Mouse (Mus musculus) midbrain, embryonic 13.5 days (tissue): ENCODE data around the gene Tspyl3. TPM values are rescaled to one million over a fixed set of nuclear protein-coding genes. Genes with fewer than 3 reads are reported as not detected.

Experiments used
- ATAC-seq: fragments of 200-750 bp; cut with Nextera tagmentation; 2 replicates; pipeline ENCODE4 v1.8.0; 2017; ENCODE audit warnings: mild to moderate bottlenecking, moderate TSS enrichment, moderate library complexity
- H3K27ac ChIP-seq: fragments of 300-500 bp; sonication (generic); 2 replicates; pipeline ENCODE4 v1.5.1; 2015; ENCODE audit warnings: inconsistent platforms, mild to moderate bottlenecking, moderate library complexity
- H3K27me3 ChIP-seq: fragments of 300-500 bp; sonication (generic); 2 replicates; pipeline ENCODE4 v1.6.1; 2015; ENCODE audit warnings: mild to moderate bottlenecking, inconsistent platforms
- H3K36me3 ChIP-seq: fragments of 300-500 bp; sonication (generic); 2 replicates; pipeline ENCODE4 v1.6.1; 2015; ENCODE audit warnings: mild to moderate bottlenecking, inconsistent platforms
- H3K4me1 ChIP-seq: fragments of 300-500 bp; sonication (generic); replicated peaks from 2 replicates; pipeline ENCODE4 v1.6.1; 2015; ENCODE audit warnings: inconsistent platforms
- H3K4me2 ChIP-seq: fragments of 300-500 bp; sonication (generic); replicated peaks from 2 replicates; pipeline ENCODE4 v1.6.1; 2015; ENCODE audit warnings: moderate library complexity, mild to moderate bottlenecking, inconsistent platforms
- H3K4me3 ChIP-seq: fragments of 300-500 bp; sonication (generic); replicated peaks from 2 replicates; pipeline ENCODE4 v1.5.1; 2015; ENCODE audit warnings: mild to moderate bottlenecking, inconsistent platforms
- H3K9ac ChIP-seq: fragments of 300-500 bp; sonication (generic); replicated peaks from 2 replicates; pipeline ENCODE4 v1.6.1; 2015; ENCODE audit warnings: mild to moderate bottlenecking, inconsistent platforms
- H3K9me3 ChIP-seq: fragments of 300-500 bp; sonication (generic); 2 replicates; pipeline ENCODE4 v1.6.1; 2016; ENCODE audit warnings: mild to moderate bottlenecking, inconsistent platforms
- WGBS: fragments of 180-500 bp; shearing (Covaris S2); methylation state at CpG from one replicate; pipeline ENCODE4 v1.1.7; 2015; 5-methylcytosine and 5-hydroxymethylcytosine counted together
- polyA plus RNA-seq: library from polyadenylated mRNA; unstranded; fragments of >200 nt; fragmentation: Nextera tagmentation; extraction: Ambion mirVana; gene quantifications from 2 replicates; pipeline ENCODE4 v1.2.1, GENCODE M21; 2015

Tspyl3 gene
- polyA plus RNA-seq, 1 experiment from 2014 or later, result 23.5 TPM

DNA sequence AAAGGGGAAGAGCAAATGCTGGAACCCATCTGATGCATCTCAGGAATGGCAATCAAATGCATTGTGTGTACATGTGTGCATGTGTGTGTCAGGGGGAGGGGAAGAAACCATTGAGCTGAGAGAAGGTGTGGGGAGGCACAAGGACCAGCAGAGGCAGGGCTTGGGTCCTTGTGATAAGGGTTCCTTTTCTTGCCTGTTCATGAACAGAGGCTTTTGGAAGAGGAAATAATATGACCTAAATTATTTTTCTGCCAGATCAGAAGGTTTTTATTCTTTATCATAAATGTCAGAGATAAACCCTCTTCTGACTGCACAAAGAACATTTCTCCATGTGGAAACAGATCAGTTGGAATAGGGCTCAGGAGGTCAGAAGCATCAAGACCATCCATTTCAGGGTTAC is 3.1 kb downstream of the Tspyl3 start:
- Histone ChIP-seq H3K4me2 (no peak overlapping the region), H3K27me3 (no peaks in the 10 kb centered on the region), H3K36me3 (0 out of 2 replicates have a peak, but pooled peaks cover 13% of the 10 kb centered on the region), H3K9me3 (no peaks in the 10 kb centered on the region), H3K9ac (no peak overlapping the region), H3K4me1 (peaks cover 17% of the 10 kb centered on the region), H3K4me3 (no peak overlapping the region), H3K27ac (no peak overlapping the region)
- ATAC-seq, result no peak

DNA sequence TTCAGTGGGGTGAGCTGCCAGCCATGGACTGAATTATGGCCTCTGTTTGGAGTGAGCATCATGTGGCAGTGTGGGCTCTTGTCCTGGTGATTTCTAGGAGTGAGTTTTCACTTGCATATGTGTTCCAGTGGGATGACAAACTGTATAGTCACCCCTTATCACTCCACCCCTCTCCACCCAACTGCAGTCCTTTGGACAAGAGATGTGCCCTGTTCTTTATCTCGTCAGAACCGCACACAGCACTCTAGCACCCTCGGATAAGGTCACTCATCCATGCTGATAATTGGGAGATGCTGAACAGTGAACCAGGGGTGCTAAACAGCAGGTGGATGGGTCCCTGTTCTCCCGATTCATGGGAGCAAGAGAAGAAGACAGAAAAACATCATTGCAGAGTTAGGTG is 3.6 kb downstream of the Tspyl3 start:
- ATAC-seq, result no peak
- H3K27ac ChIP-seq, result no peak overlapping the region
- 0 out of 2 replicates have a peak, but pooled peaks cover 13% of the 10 kb centered on the region for H3K36me3 ChIP-seq
- WGBS, result 88% methylated on average over 4 of the region's 4 CpGs
- no peaks in the 10 kb centered on the region for H3K27me3 ChIP-seq
- H3K9ac ChIP-seq, result no peak overlapping the region
- no peaks in the 10 kb centered on the region for H3K9me3 ChIP-seq
- H3K4me1 ChIP-seq, result peaks cover 17% of the 10 kb centered on the region
- no peak overlapping the region for H3K4me3 ChIP-seq
- H3K4me2 ChIP-seq, result no peak overlapping the region

DNA sequence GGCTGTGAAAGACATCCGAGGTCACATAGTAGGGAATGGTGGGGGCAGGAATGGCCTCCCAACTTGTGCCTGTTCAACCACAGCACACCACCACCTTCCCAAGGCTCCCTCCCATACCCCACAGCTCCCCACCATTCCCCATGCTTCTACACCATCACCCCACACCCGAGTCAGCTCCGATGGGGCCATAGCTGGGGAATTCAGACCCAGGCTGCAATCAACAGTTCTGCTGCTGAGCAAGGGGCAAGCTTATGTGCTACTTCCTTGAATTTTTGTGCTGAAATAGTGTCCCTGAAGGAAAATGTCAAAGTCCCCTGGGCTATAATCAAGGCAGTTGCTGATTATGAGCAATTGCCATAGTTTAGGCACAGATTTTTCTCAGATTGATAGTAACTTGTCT is 6.7 kb downstream of the Tspyl3 start:
- WGBS, result 84% methylated on average over 3 of the region's 3 CpGs
- H3K36me3 ChIP-seq, result 0 out of 2 replicates have a peak, but pooled peaks cover 13% of the 10 kb centered on the region

DNA sequence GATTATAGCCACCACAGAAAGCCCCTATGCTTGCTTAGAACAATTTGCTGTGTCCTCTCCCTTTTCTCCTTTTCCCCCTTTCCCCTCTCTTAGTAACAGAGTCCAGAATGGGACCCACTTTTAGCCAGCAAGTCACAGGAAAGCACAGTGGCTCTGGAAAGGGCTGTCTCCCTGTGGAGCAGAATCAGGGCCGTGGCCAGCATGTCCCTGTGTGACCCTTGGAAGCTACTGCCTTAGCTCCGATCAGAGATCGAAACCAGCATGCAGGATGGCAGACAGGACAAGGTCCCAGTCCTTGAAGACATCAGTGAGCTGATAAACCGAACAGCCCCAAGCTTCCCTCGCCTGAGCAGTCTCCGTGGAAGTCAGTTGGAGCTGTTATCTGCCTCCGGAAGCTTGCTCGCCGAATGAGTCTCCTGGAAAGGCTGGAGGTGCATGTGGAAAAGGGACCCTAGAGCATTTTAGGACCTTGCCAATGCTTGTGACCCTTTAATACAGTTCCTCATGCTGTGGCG is 7.4 kb downstream of the Tspyl3 start:
- no peaks in the 10 kb centered on the region for H3K9me3 ChIP-seq
- no peak overlapping the region for H3K27ac ChIP-seq
- whole genome bisulfite sequencing, result 89% methylated on average over 10 of the region's 10 CpGs
- no peaks in the 10 kb centered on the region for H3K4me1 ChIP-seq
- no peak overlapping the region for H3K4me2 ChIP-seq
- H3K9ac ChIP-seq, result no peak overlapping the region
- H3K27me3 ChIP-seq, result no peaks in the 10 kb centered on the region
- H3K4me3 ChIP-seq, result no peak overlapping the region
- ATAC-seq, result no peak
- H3K36me3 ChIP-seq, result 0 out of 2 replicates have a peak, but pooled peaks cover 13% of the 10 kb centered on the region

More for the DNA sequence above, 6.7 kb downstream of the Tspyl3 start:
- no peak overlapping the region for H3K4me2 ChIP-seq
- H3K4me1 ChIP-seq, result no peaks in the 10 kb centered on the region
- H3K27ac ChIP-seq, result no peak overlapping the region
- H3K9ac ChIP-seq, result no peak overlapping the region
- H3K27me3 ChIP-seq, result no peaks in the 10 kb centered on the region
- ATAC-seq, result no peak
- H3K9me3 ChIP-seq, result no peaks in the 10 kb centered on the region
- H3K4me3 ChIP-seq, result no peak overlapping the region

DNA sequence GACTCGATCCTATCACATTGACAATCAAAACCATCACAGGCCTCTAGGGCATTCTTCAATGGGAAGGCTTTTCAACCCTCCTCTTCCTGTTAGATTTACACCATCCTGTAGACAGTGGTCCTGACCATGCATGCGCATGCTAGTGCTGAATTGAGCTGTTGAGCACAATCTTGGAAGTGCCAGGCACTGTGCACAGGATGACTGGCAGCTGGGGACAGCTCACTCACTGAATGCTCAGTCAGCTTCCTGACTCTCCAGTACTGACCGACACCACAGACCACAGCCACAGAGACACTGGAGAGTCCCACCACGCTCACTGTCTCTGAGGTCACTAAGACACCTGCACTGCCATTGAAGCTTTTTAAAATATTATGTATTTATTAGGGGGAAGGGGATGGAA is 9.8 kb downstream of the Tspyl3 start:
- H3K36me3 ChIP-seq, result peaks cover 13% of the 10 kb centered on the region; the same call in 1 of the 2 replicates
- no peaks in the 10 kb centered on the region for H3K4me1 ChIP-seq
- ATAC-seq, result no peak
- 80% methylated on average over 4 of the region's 4 CpGs for WGBS
- H3K4me3 ChIP-seq, result no peak overlapping the region
- no peaks in the 10 kb centered on the region for H3K27me3 ChIP-seq
- no peak overlapping the region for H3K27ac ChIP-seq
- H3K9me3 ChIP-seq, result no peaks in the 10 kb centered on the region
- H3K9ac ChIP-seq, result no peak overlapping the region
- H3K4me2 ChIP-seq, result no peak overlapping the region

DNA sequence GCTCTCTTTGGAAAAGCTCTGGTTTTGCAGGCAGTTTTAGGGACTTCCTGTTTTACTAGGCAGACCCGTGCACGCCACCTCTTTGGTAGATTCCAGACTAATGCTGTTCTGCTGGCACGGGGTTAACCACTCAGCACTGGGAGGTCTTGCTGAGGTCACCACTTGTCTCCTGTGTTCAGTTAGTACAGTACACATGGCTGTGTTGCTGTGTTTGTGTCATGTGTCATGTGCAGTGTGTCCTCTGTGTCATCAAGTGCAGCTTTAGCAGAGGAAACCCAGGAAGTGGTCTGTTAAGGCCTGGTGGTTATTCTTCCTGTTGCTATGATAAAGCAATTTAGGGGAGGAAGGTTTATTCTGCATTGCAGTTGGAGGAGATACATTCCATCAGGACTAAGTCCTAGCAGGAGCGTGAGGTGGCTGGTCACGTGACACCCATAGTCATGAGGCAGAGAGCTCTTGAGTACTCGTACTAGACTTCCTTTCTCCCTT is 10.4 kb downstream of the Tspyl3 start:
- no peak for ATAC-seq
- H3K4me2 ChIP-seq, result no peak overlapping the region
- no peak overlapping the region for H3K4me3 ChIP-seq
- H3K27me3 ChIP-seq, result no peaks in the 10 kb centered on the region
- H3K4me1 ChIP-seq, result no peaks in the 10 kb centered on the region
- no peaks in the 10 kb centered on the region for H3K9me3 ChIP-seq
- peaks cover 13% of the 10 kb centered on the region for H3K36me3 ChIP-seq
- H3K9ac ChIP-seq, result no peak overlapping the region
- 85% methylated on average over 6 of the region's 6 CpGs for WGBS
- H3K27ac ChIP-seq, result no peak overlapping the region

DNA sequence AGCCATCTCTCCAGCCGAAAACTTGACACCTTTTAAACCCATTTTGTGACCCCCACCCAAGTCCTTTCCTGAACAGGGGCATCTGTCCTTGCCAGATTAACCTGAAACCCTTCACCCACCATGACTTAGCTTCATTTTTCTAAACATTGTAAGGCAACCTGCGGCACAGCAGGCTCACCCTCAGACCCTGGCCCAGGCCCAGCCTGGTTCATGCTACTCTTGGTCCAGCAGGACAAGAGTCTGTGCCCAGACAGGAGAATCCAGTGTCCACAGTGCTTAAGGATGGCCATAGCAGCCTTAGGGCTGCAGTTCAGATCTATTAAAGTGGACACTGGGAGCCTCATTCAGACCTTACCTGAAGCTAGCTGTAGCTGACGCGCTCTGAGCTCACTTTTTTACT is 11.9 kb downstream of the Tspyl3 start:
- WGBS, result 90% methylated on average over 4 of the region's 4 CpGs
- Histone ChIP-seq H3K4me3 (no peak overlapping the region), H3K9me3 (no peaks in the 10 kb centered on the region), H3K9ac (no peak overlapping the region), H3K27ac (no peak overlapping the region), H3K36me3 (peaks cover 28% of the 10 kb centered on the region), H3K27me3 (no peaks in the 10 kb centered on the region), H3K4me1 (no peaks in the 10 kb centered on the region), H3K4me2 (no peak overlapping the region)
- no peak for ATAC-seq

DNA sequence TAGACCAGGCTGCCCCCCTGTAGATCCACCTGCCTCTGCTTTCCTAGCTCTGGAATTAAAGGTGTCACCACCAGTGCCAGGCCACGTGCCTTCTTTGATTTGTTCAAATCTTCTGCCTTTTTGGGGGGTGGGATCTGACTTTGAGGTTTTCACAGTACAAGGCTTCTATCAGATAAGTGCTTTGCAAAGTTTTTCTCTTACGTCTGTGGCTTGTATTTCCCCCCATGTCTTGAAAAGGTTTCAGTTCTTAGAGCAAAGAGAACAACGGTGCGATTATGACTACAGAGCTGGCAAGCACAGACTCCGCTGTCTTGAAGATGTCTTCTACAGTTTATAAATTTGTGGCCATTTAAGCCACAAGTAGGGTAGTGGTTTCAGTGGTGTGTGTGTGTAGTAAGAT is 13.8 kb downstream of the Tspyl3 start:
- peaks cover 46% of the 10 kb centered on the region for H3K36me3 ChIP-seq
- no peak overlapping the region for H3K27ac ChIP-seq
- H3K9ac ChIP-seq, result no peak overlapping the region
- H3K4me2 ChIP-seq, result no peak overlapping the region
- H3K4me3 ChIP-seq, result no peak overlapping the region
- no peak for ATAC-seq
- H3K27me3 ChIP-seq, result no peaks in the 10 kb centered on the region
- no peaks in the 10 kb centered on the region for H3K4me1 ChIP-seq
- 94% methylated on average over 5 of the region's 5 CpGs for WGBS
- no peaks in the 10 kb centered on the region for H3K9me3 ChIP-seq

DNA sequence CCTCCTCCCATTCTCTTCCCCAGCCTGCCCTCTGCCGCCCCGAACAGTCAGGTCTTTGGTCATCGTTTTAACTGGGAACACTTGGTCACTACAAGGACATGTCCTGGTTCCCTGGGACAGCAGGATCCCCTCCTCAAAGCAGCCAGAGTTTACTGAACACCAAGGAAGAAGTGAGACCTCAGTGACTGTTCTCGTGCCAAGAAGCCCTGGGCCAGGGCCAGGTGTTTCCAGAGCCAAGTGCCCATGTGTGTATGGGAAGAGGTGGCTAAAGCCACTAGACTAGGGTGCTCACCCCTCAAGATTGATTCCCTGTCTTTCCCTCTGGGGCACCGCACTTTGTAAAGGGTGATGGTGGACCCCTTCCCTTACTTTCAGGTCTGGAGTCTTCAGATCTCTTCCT is 16.0 kb downstream of the Tspyl3 start:
- Histone ChIP-seq H3K36me3 (peaks cover 68% of the 10 kb centered on the region), H3K4me2 (no peak overlapping the region), H3K9ac (no peak overlapping the region), H3K27me3 (no peaks in the 10 kb centered on the region), H3K4me1 (no peaks in the 10 kb centered on the region), H3K27ac (no peak overlapping the region), H3K4me3 (no peak overlapping the region), H3K9me3 (no peaks in the 10 kb centered on the region)
- no peak for ATAC-seq
- 95% methylated on average over 5 of the region's 5 CpGs for WGBS

DNA sequence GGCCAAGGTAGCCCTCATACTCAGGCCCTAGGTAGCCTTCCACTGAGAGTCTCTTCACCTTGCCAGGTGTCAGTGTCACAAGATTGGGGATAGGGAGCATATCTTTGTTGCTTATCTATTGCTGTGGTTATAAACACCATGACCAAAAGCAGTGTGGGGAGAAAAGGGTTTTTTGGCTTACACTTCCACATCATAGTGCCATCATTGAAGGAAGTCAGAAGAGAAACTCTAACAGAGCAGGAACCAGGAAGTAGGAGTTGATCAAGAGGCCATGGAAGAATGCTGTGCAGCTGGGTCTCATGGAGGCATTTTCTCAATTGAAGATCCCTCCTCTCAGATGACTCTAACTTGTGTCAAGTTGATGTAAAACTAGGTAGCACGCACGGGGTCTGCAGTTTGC is 17.1 kb downstream of the Tspyl3 start:
- Histone ChIP-seq H3K4me3 (no peak overlapping the region), H3K36me3 (peaks cover 77% of the 10 kb centered on the region), H3K9me3 (no peaks in the 10 kb centered on the region), H3K9ac (no peak overlapping the region), H3K27me3 (no peaks in the 10 kb centered on the region), H3K4me2 (no peak overlapping the region), H3K4me1 (no peaks in the 10 kb centered on the region), H3K27ac (no peak overlapping the region)
- 95% methylated on average over 2 of the region's 2 CpGs for WGBS
- ATAC-seq, result no peak

DNA sequence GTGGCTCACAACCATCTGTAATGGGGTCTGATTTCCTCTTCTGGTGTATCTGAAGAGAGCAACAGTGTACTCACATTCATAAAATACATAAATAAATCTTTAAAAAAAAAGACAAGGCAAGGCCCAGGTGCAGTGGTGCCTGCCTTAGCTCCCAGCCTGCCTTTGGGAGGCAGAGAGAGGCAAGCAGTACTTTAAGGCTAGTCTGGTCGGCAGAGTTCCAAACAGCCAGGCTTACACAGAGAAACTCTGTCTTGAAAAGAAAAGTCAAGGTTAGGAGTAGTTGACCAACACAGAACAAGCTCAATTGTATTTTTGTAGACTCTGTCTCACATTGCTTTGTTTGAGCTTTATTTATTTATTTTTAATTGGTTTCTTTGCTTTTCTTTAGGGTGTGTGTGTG is 22.5 kb downstream of the Tspyl3 start:
- Histone ChIP-seq H3K27me3 (no peaks in the 10 kb centered on the region), H3K9ac (no peak overlapping the region), H3K36me3 (peaks cover 89% of the 10 kb centered on the region), H3K9me3 (no peaks in the 10 kb centered on the region), H3K4me3 (no peak overlapping the region), H3K4me2 (no peak overlapping the region), H3K4me1 (peaks cover 3% of the 10 kb centered on the region; the same call in 1 of the 2 replicates), H3K27ac (no peak overlapping the region)
- no peak for ATAC-seq
- 81% methylated on average over 1 of the region's 1 CpGs for WGBS

DNA sequence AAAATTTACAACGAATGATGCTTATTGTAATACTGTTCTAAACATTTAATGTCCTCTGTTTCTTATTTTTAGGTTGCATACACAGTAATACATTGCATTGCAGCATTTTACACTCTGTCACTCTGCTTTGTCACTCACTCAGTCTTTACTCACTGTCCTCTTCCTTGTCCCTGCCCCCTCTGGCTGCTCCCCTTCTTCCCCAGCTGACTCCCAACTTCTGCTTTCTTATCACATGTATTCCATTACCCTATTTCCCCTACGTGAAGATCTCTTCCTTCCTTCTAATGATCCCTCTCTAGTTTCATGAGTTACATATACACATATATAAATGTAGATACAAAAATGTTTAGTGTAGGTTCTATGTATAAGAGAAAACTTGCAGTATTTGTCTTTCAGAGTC is 26.1 kb downstream of the Tspyl3 start:
- WGBS, result 91% methylated on average over 2 of the region's 2 CpGs
- no peak for ATAC-seq
- Histone ChIP-seq H3K4me1 (peaks cover 3% of the 10 kb centered on the region; the same call in 1 of the 2 replicates), H3K9me3 (no peaks in the 10 kb centered on the region), H3K36me3 (peaks cover 84% of the 10 kb centered on the region), H3K4me3 (no peak overlapping the region), H3K9ac (no peak overlapping the region), H3K27ac (no peak overlapping the region), H3K4me2 (no peak overlapping the region), H3K27me3 (no peaks in the 10 kb centered on the region)

DNA sequence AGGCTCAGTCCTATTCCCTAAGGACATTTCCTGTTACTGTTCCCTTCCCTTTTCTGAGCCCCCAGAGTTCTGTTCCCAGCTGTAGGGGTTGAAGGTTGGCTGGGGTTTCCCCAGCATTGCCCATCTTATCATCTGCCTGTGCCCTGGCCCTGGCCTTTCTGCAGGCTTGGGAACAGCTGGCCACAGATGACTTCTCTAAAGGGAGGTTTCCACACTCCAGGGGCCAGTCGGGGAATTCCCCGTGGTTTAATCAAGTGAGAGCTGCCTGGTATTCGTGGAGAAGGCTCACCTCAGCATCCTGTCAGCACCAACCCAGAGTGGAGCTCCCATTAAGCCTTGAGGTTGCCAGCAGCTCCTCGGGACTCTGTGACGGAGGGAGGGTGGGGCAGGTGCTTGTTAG is 26.8 kb downstream of the Tspyl3 start:
- no peak for ATAC-seq
- H3K4me2 ChIP-seq, result no peak overlapping the region
- H3K27me3 ChIP-seq, result no peaks in the 10 kb centered on the region
- no peak overlapping the region for H3K4me3 ChIP-seq
- H3K9ac ChIP-seq, result no peak overlapping the region
- H3K4me1 ChIP-seq, result peaks cover 3% of the 10 kb centered on the region; the same call in 1 of the 2 replicates
- no peak overlapping the region for H3K27ac ChIP-seq
- H3K9me3 ChIP-seq, result no peaks in the 10 kb centered on the region
- H3K36me3 ChIP-seq, result peaks cover 81% of the 10 kb centered on the region
- 83% methylated on average over 5 of the region's 5 CpGs for WGBS
